Mouse (Mus musculus): ENCODE results near the gene Sod1. TPM values are rescaled to one million over a fixed set of nuclear protein-coding genes. Genes with fewer than 3 reads are reported as not detected.

Sod1 gene
- 840 and 889 TPM in 2 replicates for polyA plus RNA-seq (2015; fragmentation: Nextera tagmentation; extraction: Ambion mirVana)

- Histone ChIP-seq H3K4me1 (ENCODE audit: control insufficient read depth, insufficient read depth, low read length) (peaks cover 23% of the 10 kb centered on the region), H3K36me3 (ENCODE audit: control insufficient read depth, insufficient read depth, low read length) (peaks cover 3% of the 10 kb centered on the region), H3K27me3 (ENCODE audit: control insufficient read depth, insufficient read depth, low read depth, low read length) (no peaks in the 10 kb centered on the region), H3K9ac (ENCODE audit: low read depth, low read length) (peak within 1 kb of the TSS; percentile 94), H3K4me3 (ENCODE audit: low read depth, low read length) (peak within 1 kb of the TSS; percentile 89), H3K4me2 (ENCODE audit: low read length) (peak within 1 kb of the TSS; percentile 60), H3K27ac (ENCODE audit: low read length) (peak within 1 kb of the TSS; percentile 89), H3K9me3 (replicated peaks; ENCODE audit: control insufficient read depth, low read length, poor library complexity, severe bottlenecking) (no peaks in the 10 kb centered on the region)
- peak; percentile 92 for ATAC-seq
- WGBS, result under 1% methylated on average over 60 of the region's 63 CpGs
Observed at GRCm38 (mm10) chr16:90220026-90220891, at the start of gene Sod1. Gene Sod1, plus strand, starts transcription at chr16:90220754.

GRCm38 (mm10) chr16:90171416-90171815 is 49.1 kb upstream of the Sod1 start:
- Histone ChIP-seq H3K4me2 (ENCODE audit: low read length) (peak overlapping the region; percentile 13; the same call in 1 of the 2 replicates), H3K9ac (ENCODE audit: low read depth, low read length) (no peak overlapping the region), H3K36me3 (ENCODE audit: control insufficient read depth, insufficient read depth, low read length) (no peaks in the 10 kb centered on the region), H3K9me3 (replicated peaks; ENCODE audit: control insufficient read depth, low read length, poor library complexity, severe bottlenecking) (no peaks in the 10 kb centered on the region), H3K4me1 (ENCODE audit: control insufficient read depth, insufficient read depth, low read length) (peaks cover 14% of the 10 kb centered on the region), H3K27me3 (ENCODE audit: control insufficient read depth, insufficient read depth, low read depth, low read length) (no peaks in the 10 kb centered on the region), H3K4me3 (ENCODE audit: low read depth, low read length) (no peak overlapping the region), H3K27ac (ENCODE audit: low read length) (no peak overlapping the region)
- 20% methylated on average over 8 of the region's 8 CpGs for WGBS
- peak; percentile 78 for ATAC-seq

- Histone ChIP-seq H3K9ac (ENCODE audit: low read depth, low read length) (no peak overlapping the region), H3K4me2 (ENCODE audit: low read length) (peak overlapping the region; percentile 30), H3K27ac (ENCODE audit: low read length) (peak overlapping the region; percentile 57), H3K4me1 (ENCODE audit: control insufficient read depth, insufficient read depth, low read length) (peaks cover 13% of the 10 kb centered on the region), H3K4me3 (ENCODE audit: low read depth, low read length) (no peak overlapping the region), H3K27me3 (ENCODE audit: control insufficient read depth, insufficient read depth, low read depth, low read length) (no peaks in the 10 kb centered on the region), H3K9me3 (replicated peaks; ENCODE audit: control insufficient read depth, low read length, poor library complexity, severe bottlenecking) (no peaks in the 10 kb centered on the region), H3K36me3 (ENCODE audit: control insufficient read depth, insufficient read depth, low read length) (no peaks in the 10 kb centered on the region)
- peak; percentile 88 for ATAC-seq
- 14% methylated on average over 10 of the region's 10 CpGs for WGBS
Observed at GRCm38 (mm10) chr16:90176472-90176871, 44.1 kb upstream of the Sod1 start.

GRCm38 (mm10) chr16:90177425-90177824 is 43.1 kb upstream of the Sod1 start:
- Histone ChIP-seq H3K27ac (ENCODE audit: low read length) (no peak overlapping the region), H3K4me3 (ENCODE audit: low read depth, low read length) (no peak overlapping the region), H3K27me3 (ENCODE audit: control insufficient read depth, insufficient read depth, low read depth, low read length) (no peaks in the 10 kb centered on the region), H3K36me3 (ENCODE audit: control insufficient read depth, insufficient read depth, low read length) (no peaks in the 10 kb centered on the region), H3K9ac (ENCODE audit: low read depth, low read length) (no peak overlapping the region), H3K9me3 (replicated peaks; ENCODE audit: control insufficient read depth, low read length, poor library complexity, severe bottlenecking) (no peaks in the 10 kb centered on the region), H3K4me1 (ENCODE audit: control insufficient read depth, insufficient read depth, low read length) (peaks cover 12% of the 10 kb centered on the region), H3K4me2 (ENCODE audit: low read length) (no peak overlapping the region)
- WGBS, result 72% methylated on average over 8 of the region's 8 CpGs
- ATAC-seq, result no peak

- ATAC-seq, result no peak
- H3K4me3 ChIP-seq (ENCODE audit: low read depth, low read length), result no peak overlapping the region
- no peaks in the 10 kb centered on the region for H3K27me3 ChIP-seq (ENCODE audit: control insufficient read depth, insufficient read depth, low read depth, low read length)
- WGBS, result 94% methylated on average over 3 of the region's 3 CpGs
- no peaks in the 10 kb centered on the region for H3K9me3 ChIP-seq (replicated peaks; ENCODE audit: control insufficient read depth, low read length, poor library complexity, severe bottlenecking)
- H3K9ac ChIP-seq (ENCODE audit: low read depth, low read length), result no peak overlapping the region
- H3K4me2 ChIP-seq (ENCODE audit: low read length), result no peak overlapping the region
- no peak overlapping the region for H3K27ac ChIP-seq (ENCODE audit: low read length)
- peaks cover 12% of the 10 kb centered on the region for H3K4me1 ChIP-seq (ENCODE audit: control insufficient read depth, insufficient read depth, low read length)
- no peaks in the 10 kb centered on the region for H3K36me3 ChIP-seq (ENCODE audit: control insufficient read depth, insufficient read depth, low read length)
Observed at GRCm38 (mm10) chr16:90178404-90178803, 42.1 kb upstream of the Sod1 start.

GRCm38 (mm10) chr16:90179892-90180291 is 40.7 kb upstream of the Sod1 start:
- Histone ChIP-seq H3K9ac (ENCODE audit: low read depth, low read length) (no peak overlapping the region), H3K36me3 (ENCODE audit: control insufficient read depth, insufficient read depth, low read length) (no peaks in the 10 kb centered on the region), H3K9me3 (replicated peaks; ENCODE audit: control insufficient read depth, low read length, poor library complexity, severe bottlenecking) (no peaks in the 10 kb centered on the region), H3K4me1 (ENCODE audit: control insufficient read depth, insufficient read depth, low read length) (peaks cover 12% of the 10 kb centered on the region), H3K27ac (ENCODE audit: low read length) (no peak overlapping the region), H3K4me2 (ENCODE audit: low read length) (no peak overlapping the region), H3K4me3 (ENCODE audit: low read depth, low read length) (no peak overlapping the region), H3K27me3 (ENCODE audit: control insufficient read depth, insufficient read depth, low read depth, low read length) (no peaks in the 10 kb centered on the region)
- no peak for ATAC-seq
- WGBS, result 87% methylated on average over 5 of the region's 5 CpGs

GRCm38 (mm10) chr16:90180975-90181374 is 39.6 kb upstream of the Sod1 start:
- ATAC-seq, result no peak
- 86% methylated on average over 6 of the region's 6 CpGs for WGBS

GRCm38 (mm10) chr16:90181673-90182072 is 38.9 kb upstream of the Sod1 start:
- H3K27ac ChIP-seq (ENCODE audit: low read length), result no peak overlapping the region
- H3K36me3 ChIP-seq (ENCODE audit: control insufficient read depth, insufficient read depth, low read length), result no peaks in the 10 kb centered on the region
- H3K9me3 ChIP-seq (replicated peaks; ENCODE audit: control insufficient read depth, low read length, poor library complexity, severe bottlenecking), result no peaks in the 10 kb centered on the region
- H3K4me3 ChIP-seq (ENCODE audit: low read depth, low read length), result no peak overlapping the region
- 90% methylated on average over 8 of the region's 8 CpGs for WGBS
- no peak overlapping the region for H3K4me2 ChIP-seq (ENCODE audit: low read length)
- no peak overlapping the region for H3K9ac ChIP-seq (ENCODE audit: low read depth, low read length)
- peaks cover 4% of the 10 kb centered on the region; the same call in 1 of the 2 replicates for H3K4me1 ChIP-seq (ENCODE audit: control insufficient read depth, insufficient read depth, low read length)
- ATAC-seq, result no peak
- H3K27me3 ChIP-seq (ENCODE audit: control insufficient read depth, insufficient read depth, low read depth, low read length), result no peaks in the 10 kb centered on the region

More at GRCm38 (mm10) chr16:90180975-90181374, 39.6 kb upstream of the Sod1 start:
- Histone ChIP-seq H3K4me1 (ENCODE audit: control insufficient read depth, insufficient read depth, low read length) (peaks cover 11% of the 10 kb centered on the region), H3K9ac (ENCODE audit: low read depth, low read length) (no peak overlapping the region), H3K4me3 (ENCODE audit: low read depth, low read length) (no peak overlapping the region), H3K4me2 (ENCODE audit: low read length) (no peak overlapping the region), H3K27ac (ENCODE audit: low read length) (no peak overlapping the region), H3K27me3 (ENCODE audit: control insufficient read depth, insufficient read depth, low read depth, low read length) (no peaks in the 10 kb centered on the region), H3K9me3 (replicated peaks; ENCODE audit: control insufficient read depth, low read length, poor library complexity, severe bottlenecking) (no peaks in the 10 kb centered on the region), H3K36me3 (ENCODE audit: control insufficient read depth, insufficient read depth, low read length) (no peaks in the 10 kb centered on the region)

GRCm38 (mm10) chr16:90184135-90184534 is 36.4 kb upstream of the Sod1 start:
- Histone ChIP-seq H3K4me3 (ENCODE audit: low read depth, low read length) (no peak overlapping the region), H3K4me1 (ENCODE audit: control insufficient read depth, insufficient read depth, low read length) (no peaks in the 10 kb centered on the region), H3K9ac (ENCODE audit: low read depth, low read length) (no peak overlapping the region), H3K9me3 (replicated peaks; ENCODE audit: control insufficient read depth, low read length, poor library complexity, severe bottlenecking) (no peaks in the 10 kb centered on the region), H3K27ac (ENCODE audit: low read length) (no peak overlapping the region), H3K36me3 (ENCODE audit: control insufficient read depth, insufficient read depth, low read length) (no peaks in the 10 kb centered on the region), H3K27me3 (ENCODE audit: control insufficient read depth, insufficient read depth, low read depth, low read length) (no peaks in the 10 kb centered on the region), H3K4me2 (ENCODE audit: low read length) (no peak overlapping the region)
- no peak for ATAC-seq
- 83% methylated on average over 6 of the region's 6 CpGs for WGBS

Measured in midbrain, embryonic 16.5 days (tissue).